Mouse (Mus musculus): Measurements from ENCODE around the gene Gba.

- TF ChIP-seq CTCF (IDR thresholded peaks at IDR 0.05; ENCODE audit: extremely low read depth, insufficient read depth, insufficient read length, insufficient replicate concordance) (peak; percentile 64; the same call in 1 of the 2 replicates), POLR2A (IDR thresholded peaks at IDR 0.05; ENCODE audit: low read depth, low read length) (no peak)
Observed at GRCm38 (mm10) chr3:89243609-89244008, 40.9 kb downstream of the Gba start.
